Mouse (Mus musculus) cerebellum, adult 2 months (tissue): Measurements from ENCODE around the gene Diras1.

ENCODE experiments used
- CTCF ChIP-seq: fragments of 200-500 bp; IDR thresholded peaks from 2 replicates; pipeline ENCODE4 v1.5.1; 2011; ENCODE audit warnings: low read depth, mild to moderate bottlenecking, control low read depth, low read length, moderate library complexity, borderline replicate concordance; ENCODE audit not compliant: insufficient read depth
- POLR2A ChIP-seq: fragments of 200-500 bp; IDR thresholded peaks from 2 replicates; pipeline ENCODE4 v1.6.1; 2011; ENCODE audit warnings: low read length, control low read depth, borderline replicate concordance; ENCODE audit not compliant: insufficient read depth

DNA sequence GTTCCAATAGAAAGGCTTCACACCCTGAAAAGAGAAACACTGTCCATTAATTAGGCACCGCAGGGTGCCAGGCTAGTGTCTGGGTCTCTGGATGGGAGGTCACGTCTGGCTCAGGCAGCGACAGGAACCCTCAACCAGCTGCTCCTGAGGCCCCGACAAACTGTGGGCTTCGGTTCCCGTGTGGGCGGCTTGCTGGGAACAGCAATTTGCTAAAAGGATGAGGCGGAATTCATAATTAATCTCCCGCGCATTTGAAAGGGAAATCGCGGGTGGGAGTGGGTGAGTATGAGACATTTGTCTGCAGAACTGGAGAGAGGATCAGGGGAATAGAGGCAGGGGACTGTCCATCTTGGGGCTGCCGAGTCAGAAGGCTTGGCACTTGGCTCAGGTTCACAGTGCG lies 27.4 kb downstream of the Diras1 start:
- TF ChIP-seq CTCF (no peak), POLR2A (no peak)
